Mouse (Mus musculus) heart, embryonic 14.5 days (tissue): ENCODE data around the gene Sgca. TPM values are rescaled to one million over a fixed set of nuclear protein-coding genes. Genes with fewer than 3 reads are reported as not detected.
A peak's percentile ranks its signal among the peaks of the same experiment; 100 is the strongest.
"Not testable (repeated sequence)": the region's sequence is repeated elsewhere in the genome, so short reads cannot be mapped to it uniquely, and the experiment has no call there.

Experiments
- ATAC-seq: fragments of 200-750 bp; cut with Nextera tagmentation; 2 replicates; pipeline ENCODE4 v1.8.0; 2017; ENCODE audit warnings: low read depth, moderate TSS enrichment; ENCODE audit not compliant: insufficient number of reproducible peaks, insufficient read depth, low FRiP score
- H3K27ac ChIP-seq, 2 experiments: fragments of 200-500 bp in 1 of 2; fragments of 300-500 bp in 1 of 2; sonication (generic) in 1 of 2; replicated peaks in 1 of 2; 2 replicates each; pipeline ENCODE4 v1.5.1; 2012 to 2014; ENCODE audit warnings: low read depth in 2 of 2, low read length in 2 of 2, control low read depth in 1 of 2, mild to moderate bottlenecking in 1 of 2, mixed read lengths in 1 of 2; ENCODE audit not compliant: control insufficient read depth in 1 of 2, insufficient read depth in 1 of 2
- H3K27me3 ChIP-seq: fragments of 300-500 bp; sonication (generic); 2 replicates; pipeline ENCODE4 v1.6.1; 2014; ENCODE audit warnings: mild to moderate bottlenecking, low read length, control low read depth; ENCODE audit not compliant: control insufficient read depth, insufficient read depth
- H3K36me3 ChIP-seq: fragments of 300-500 bp; sonication (generic); 2 replicates; pipeline ENCODE4 v1.6.1; 2014; ENCODE audit warnings: mild to moderate bottlenecking, control low read depth, low read length, mixed read lengths; ENCODE audit not compliant: control insufficient read depth, insufficient read depth
- H3K4me1 ChIP-seq, 2 experiments: fragments of 200-500 bp in 1 of 2; fragments of 300-500 bp in 1 of 2; sonication (generic) in 1 of 2; 2 replicates each; pipeline ENCODE4 v1.6.1; 2012 to 2014; ENCODE audit warnings: low read length in 2 of 2, control low read depth in 1 of 2, mixed read lengths in 1 of 2; ENCODE audit not compliant: control insufficient read depth in 2 of 2, insufficient read depth in 2 of 2
- H3K4me2 ChIP-seq: fragments of 300-500 bp; sonication (generic); 2 replicates; pipeline ENCODE4 v1.6.1; 2014; ENCODE audit warnings: mild to moderate bottlenecking, low read length
- H3K4me3 ChIP-seq, 2 experiments: fragments of 200-500 bp in 1 of 2; fragments of 300-500 bp in 1 of 2; sonication (generic) in 1 of 2; 2 replicates each; pipeline ENCODE4 v1.5.1; 2012 to 2014; ENCODE audit warnings: low read length in 2 of 2, mild to moderate bottlenecking in 2 of 2, control low read depth in 1 of 2, low read depth in 1 of 2, moderate library complexity in 1 of 2; ENCODE audit not compliant: control insufficient read depth in 1 of 2, insufficient read depth in 1 of 2
- H3K9ac ChIP-seq: fragments of 300-500 bp; sonication (generic); 2 replicates; pipeline ENCODE4 v1.6.1; 2014; ENCODE audit warnings: mild to moderate bottlenecking, low read length
- H3K9me3 ChIP-seq: fragments of 300-500 bp; sonication (generic); 2 replicates; pipeline ENCODE4 v1.6.1; 2016; ENCODE audit warnings: low read length, control low read depth; ENCODE audit not compliant: control insufficient read depth
- WGBS: fragments of 180-500 bp; shearing (Covaris S2); extraction: QIAGEN DNeasy Blood & Tissue Kit; methylation state at CpG from one replicate; pipeline ENCODE4 v1.1.7; 2014; 5-methylcytosine and 5-hydroxymethylcytosine counted together
- polyA plus RNA-seq: library from polyadenylated mRNA; unstranded; fragments of >200 nt; fragmentation: Nextera tagmentation; extraction: Ambion mirVana; gene quantifications from 2 replicates; pipeline ENCODE4 v1.2.1, GENCODE M21; 2014

Gene Sgca
- polyA plus RNA-seq, 1 experiment from 2014 or later = 34.6 TPM

DNA sequence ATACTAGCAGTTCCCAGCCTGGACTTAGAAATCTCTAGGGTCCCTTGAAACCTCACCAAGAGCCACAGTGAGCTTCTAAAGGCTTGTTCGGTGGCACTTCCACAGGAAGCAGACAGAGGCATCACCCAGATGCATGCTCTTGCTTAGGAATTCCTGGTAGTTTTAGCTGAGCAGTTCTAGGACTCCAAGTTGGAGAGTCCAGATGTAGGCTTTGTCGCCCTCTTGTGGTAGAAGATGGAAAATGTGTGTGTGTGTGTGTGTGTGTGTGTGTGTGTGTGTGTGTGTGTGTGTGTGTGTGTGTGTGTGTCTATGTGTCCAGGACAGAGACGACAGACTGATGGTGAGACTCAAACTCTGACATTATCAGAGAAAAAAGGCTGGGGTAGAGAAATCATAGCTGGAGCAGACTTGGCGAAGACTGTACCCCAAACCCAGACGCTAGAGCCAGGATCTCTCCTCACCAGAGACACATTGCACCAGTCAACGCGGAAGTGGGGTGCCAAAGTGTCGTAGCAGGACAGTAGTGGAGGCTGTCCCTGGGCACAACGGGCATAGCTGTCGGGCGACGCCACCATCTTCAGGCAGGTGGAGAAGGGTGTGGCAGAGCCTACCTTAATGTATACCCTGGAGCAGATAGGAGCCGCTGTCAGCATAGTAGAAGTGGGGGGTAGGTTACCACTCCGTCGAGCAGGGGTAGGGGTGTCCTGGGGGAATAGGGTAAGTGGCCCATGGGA is 5.8 kb downstream of the Sgca start:
- Histone ChIP-seq H3K4me1 (peaks cover 20 to 26% of the 10 kb centered on the region in 2 experiments), H3K27me3 (no peaks in the 10 kb centered on the region), H3K27ac (no peak overlapping the region), H3K36me3 (no peaks in the 10 kb centered on the region), H3K4me3 (no peak overlapping the region), H3K4me2 (no peak overlapping the region), H3K9ac (no peak overlapping the region), H3K9me3 (no peaks in the 10 kb centered on the region)
- ATAC-seq = no peak
- WGBS = 61% methylated on average over 15 of the region's 15 CpGs

DNA sequence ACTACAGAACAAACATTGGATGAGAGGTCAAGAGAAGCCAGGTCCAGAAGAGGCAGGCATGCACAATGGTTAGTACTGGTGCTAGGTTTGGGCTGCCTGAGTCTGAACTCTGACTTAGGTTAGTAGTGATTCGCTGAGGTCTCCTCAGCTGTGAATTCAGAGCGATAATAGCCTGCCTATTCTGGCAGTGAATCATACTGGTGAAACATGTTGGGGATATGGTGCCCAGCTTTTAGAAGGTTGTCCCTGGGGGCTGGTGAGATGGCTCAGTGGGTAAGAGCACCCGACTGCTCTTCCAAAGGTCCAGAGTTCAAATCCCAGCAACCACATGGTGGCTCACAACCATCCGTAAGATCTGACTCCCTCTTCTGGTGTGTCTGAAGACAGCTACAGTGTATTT is 6.4 kb downstream of the Sgca start:
- not testable (repeated sequence) for H3K27ac ChIP-seq, H3K4me2 ChIP-seq, H3K9me3 ChIP-seq, H3K27me3 ChIP-seq, H3K4me3 ChIP-seq, H3K36me3 ChIP-seq, ATAC-seq, H3K9ac ChIP-seq
- WGBS = 88% methylated on average over 4 of the region's 4 CpGs
- H3K4me1 ChIP-seq = peaks cover 13 to 19% of the 10 kb centered on the region in 2 experiments

DNA sequence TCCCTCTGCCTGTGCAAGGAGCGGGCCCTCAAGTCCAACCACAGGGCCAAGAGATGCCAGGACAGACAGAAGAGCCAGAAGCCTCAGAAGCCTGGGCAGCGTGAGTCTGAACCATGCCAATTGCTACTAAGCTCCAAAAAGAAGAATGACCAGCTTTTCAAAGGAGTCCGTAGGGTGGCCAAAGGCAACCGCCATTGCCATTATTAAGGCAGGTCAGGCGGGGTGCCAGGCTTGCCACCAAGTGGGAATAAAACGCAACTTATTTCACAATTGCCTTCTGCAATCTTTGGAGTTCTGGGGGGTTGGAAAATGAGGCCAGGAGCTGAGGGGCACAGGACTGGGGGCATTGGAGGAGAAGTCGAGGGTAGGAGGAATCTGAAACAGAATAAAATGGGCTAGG is 7.9 kb downstream of the Sgca start:
- no peaks in the 10 kb centered on the region for H3K9me3 ChIP-seq
- H3K27ac ChIP-seq = no peak overlapping the region
- H3K4me3 ChIP-seq = no peak overlapping the region
- no peak for ATAC-seq
- no peak overlapping the region for H3K9ac ChIP-seq
- no peaks in the 10 kb centered on the region for H3K27me3 ChIP-seq
- H3K4me2 ChIP-seq = no peak overlapping the region
- peaks cover 5 to 7% of the 10 kb centered on the region in 2 experiments; a peak in 2 of 4 replicates for H3K4me1 ChIP-seq
- WGBS = 88% methylated on average over 7 of the region's 7 CpGs
- H3K36me3 ChIP-seq = no peaks in the 10 kb centered on the region

DNA sequence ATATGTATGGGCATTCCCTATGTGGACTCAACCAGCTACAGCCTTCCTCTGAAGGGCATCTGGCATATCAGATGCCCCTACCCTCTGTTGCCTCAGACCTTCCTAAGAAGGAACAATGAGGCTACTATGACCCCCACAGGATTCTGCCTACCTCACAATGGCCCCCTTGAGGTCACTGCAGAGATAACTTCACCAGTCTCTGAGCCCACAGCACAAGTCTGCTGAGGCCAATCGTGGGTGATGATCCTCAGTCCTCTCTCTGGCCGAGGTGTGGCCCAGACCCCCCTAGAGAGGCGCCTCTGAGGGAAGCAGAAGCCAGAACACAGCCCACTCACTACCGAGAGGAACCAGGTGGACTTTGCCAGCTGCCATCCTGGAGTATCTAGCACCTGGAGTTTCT is 8.7 kb downstream of the Sgca start, which contains the start of gene Hils1:
Gene Hils1, plus strand, starts transcription at position 175 of the 400 bp plus-strand sequence.
- WGBS = 47% methylated on average over 4 of the region's 4 CpGs
- Histone ChIP-seq H3K9ac (no peak within 1 kb of the TSS), H3K4me3 (no peak within 1 kb of the TSS), H3K9me3 (no peaks in the 10 kb centered on the region), H3K27ac (no peak within 1 kb of the TSS), H3K36me3 (no peaks in the 10 kb centered on the region), H3K4me2 (no peak within 1 kb of the TSS), H3K4me1 (peaks cover 2 to 6% of the 10 kb centered on the region in 2 experiments; a peak in 2 of 4 replicates), H3K27me3 (no peaks in the 10 kb centered on the region)
- ATAC-seq = no peak

DNA sequence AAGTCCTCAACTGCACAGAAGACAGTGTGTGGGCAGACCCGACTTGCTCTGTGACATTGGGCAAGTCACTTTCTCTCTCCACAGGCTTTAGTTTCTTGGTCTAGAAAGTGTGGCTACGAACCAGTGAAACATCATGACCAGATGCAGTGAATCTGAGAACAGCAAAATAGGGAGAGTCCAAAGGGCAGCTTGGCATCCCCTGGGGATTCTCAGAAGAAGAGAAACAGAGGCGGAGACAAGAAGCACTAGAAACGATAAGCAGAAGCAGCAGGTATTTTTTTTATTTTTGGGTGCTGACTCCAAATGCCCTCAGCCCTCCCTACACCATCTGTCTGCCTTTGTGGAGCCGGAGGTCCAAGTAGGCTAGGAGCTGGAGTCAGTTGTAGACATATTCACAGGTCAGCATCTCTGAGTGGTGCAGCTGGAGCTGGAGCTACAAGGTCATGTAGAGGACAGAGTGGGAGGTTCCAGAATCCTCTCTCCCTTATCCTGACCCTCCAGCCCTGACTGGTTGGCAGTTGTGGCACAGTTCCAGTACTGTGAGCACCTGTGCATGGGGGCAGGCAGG is 13.5 kb downstream of the Sgca start:
- no peak overlapping the region for H3K27ac ChIP-seq

DNA sequence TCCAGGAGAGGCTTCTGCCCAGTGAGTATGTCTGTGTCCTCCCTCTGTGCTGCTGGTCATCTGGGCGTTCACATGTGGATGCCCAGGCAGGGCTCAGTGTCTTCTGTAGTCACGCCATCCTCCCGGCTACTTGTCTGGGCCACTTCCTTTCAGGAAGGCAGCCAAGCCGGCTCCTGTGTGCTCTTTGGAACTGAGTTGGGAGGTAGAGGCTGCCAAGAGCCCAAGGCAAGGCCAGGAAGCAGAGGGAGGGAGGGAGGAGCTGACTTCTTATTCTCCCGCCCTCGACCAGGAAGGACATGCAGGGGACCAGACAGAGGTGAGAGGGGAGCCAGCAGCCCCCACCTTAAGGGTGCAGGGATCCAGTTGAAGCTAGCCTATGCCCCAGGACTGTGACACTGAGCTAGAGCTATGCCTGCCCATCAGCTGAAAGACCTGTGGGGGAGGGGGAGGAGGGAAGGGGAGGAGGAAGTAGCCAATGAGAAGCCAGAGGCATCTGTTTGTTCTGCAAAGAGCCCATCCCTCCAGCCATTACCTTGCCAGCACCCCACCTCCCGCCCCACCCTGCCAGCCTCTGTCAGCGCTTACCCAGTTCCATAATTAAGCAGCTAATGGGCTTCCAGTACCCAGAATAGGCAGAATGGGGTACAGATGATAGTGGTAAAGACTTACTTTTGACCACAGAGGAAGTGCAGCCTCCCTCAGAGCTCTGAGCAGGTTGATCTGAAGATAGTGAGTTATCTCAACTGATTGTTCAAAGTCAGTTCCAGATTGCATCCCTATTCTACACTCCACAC is 17.9 kb downstream of the Sgca start:
- 0 out of 2 replicates have a peak overlapping the region, but pooled peaks have one; percentile 8 for H3K4me2 ChIP-seq
- H3K4me3 ChIP-seq = no peak overlapping the region
- H3K9ac ChIP-seq = no peak overlapping the region
- peak; percentile 23; the same call in 1 of the 2 replicates for ATAC-seq
- H3K9me3 ChIP-seq = no peaks in the 10 kb centered on the region
- 22% methylated on average over 8 of the region's 8 CpGs for WGBS
- no peaks in the 10 kb centered on the region for H3K36me3 ChIP-seq
- peak overlapping the region; percentile 82 for H3K27ac ChIP-seq
- H3K4me1 ChIP-seq = peaks cover 0 to 12% of the 10 kb centered on the region in 2 experiments; a peak in 2 of 4 replicates
- no peaks in the 10 kb centered on the region; the same call in none of the 2 replicates for H3K27me3 ChIP-seq

More for the DNA sequence above, 13.5 kb downstream of the Sgca start:
- ATAC-seq = 0 out of 2 replicates have a peak, but pooled peaks have one; percentile 33
- Histone ChIP-seq H3K4me1 (peaks cover 0 to 12% of the 10 kb centered on the region in 2 experiments; a peak in 2 of 4 replicates), H3K4me3 (no peak overlapping the region), H3K36me3 (no peaks in the 10 kb centered on the region), H3K27me3 (no peaks in the 10 kb centered on the region), H3K9ac (no peak overlapping the region), H3K4me2 (no peak overlapping the region), H3K9me3 (no peaks in the 10 kb centered on the region)
- WGBS = 65% methylated on average over 5 of the region's 5 CpGs

DNA sequence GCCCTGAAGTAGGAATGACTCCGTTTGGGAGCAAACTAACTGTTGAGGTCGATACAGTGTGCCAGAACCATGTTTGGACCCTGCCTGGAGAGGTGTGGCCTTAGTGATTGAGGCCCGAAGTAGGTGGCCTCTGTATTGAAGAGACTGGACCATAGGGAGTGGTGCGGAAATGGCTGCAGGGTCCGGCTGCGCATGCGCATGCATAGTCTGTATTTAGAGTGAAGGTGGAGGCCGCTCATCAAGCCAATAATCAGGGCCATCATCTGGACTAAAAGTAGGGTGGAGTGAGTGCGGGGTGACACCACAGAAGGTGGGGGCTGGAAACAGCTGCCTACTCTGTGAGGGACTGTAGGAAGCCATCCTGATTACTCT is 18.4 kb downstream of the Sgca start:
- H3K27ac ChIP-seq = peak overlapping the region; percentile 82
- no peaks in the 10 kb centered on the region for H3K36me3 ChIP-seq
- 0 out of 2 replicates have a peak overlapping the region, but pooled peaks have one; percentile 8 for H3K4me2 ChIP-seq
- H3K27me3 ChIP-seq = no peaks in the 10 kb centered on the region; the same call in none of the 2 replicates
- WGBS = 77% methylated on average over 9 of the region's 9 CpGs
- no peaks in the 10 kb centered on the region for H3K9me3 ChIP-seq
- no peak overlapping the region for H3K9ac ChIP-seq
- 0 out of 2 replicates have a peak, but pooled peaks have one; percentile 12 for ATAC-seq
- H3K4me3 ChIP-seq = no peak overlapping the region
- peaks cover 0 to 8% of the 10 kb centered on the region in 2 experiments; a peak in 2 of 4 replicates for H3K4me1 ChIP-seq
